Mouse (Mus musculus): ENCODE measurements around the gene 1700012B09Rik. TPM values are rescaled to one million over a fixed set of nuclear protein-coding genes. Genes with fewer than 3 reads are reported as not detected.

The 1700012B09Rik gene
- polyA plus RNA-seq, 1 experiment, result not detected

- 93% methylated on average over 2 of the region's 2 CpGs for WGBS
- TF ChIP-seq POLR2A (IDR thresholded peaks at IDR 0.05; ENCODE audit: insufficient read depth, low read depth, low read length), result no peak
- no peak for TF ChIP-seq CTCF (IDR thresholded peaks at IDR 0.05; ENCODE audit: insufficient read depth, low read depth, low read length)
- no peaks in the 10 kb centered on the region; the same call in 1 of the 2 replicates for H3K4me1 ChIP-seq (ENCODE audit: control insufficient read depth, insufficient read depth, low read length)
These were observed 1.2 kb upstream of the 1700012B09Rik start for GRCm38 (mm10) chr9:14772074-14772473.

GRCm38 (mm10) chr9:14769811-14770210 lies 1.0 kb downstream of the 1700012B09Rik start:
- no peak overlapping the region for H3K27ac ChIP-seq (ENCODE audit: insufficient read depth, low read depth, low read length)
- whole genome bisulfite sequencing, result 67% methylated on average over 6 of the region's 6 CpGs
- no peaks in the 10 kb centered on the region; the same call in 1 of the 2 replicates for H3K4me1 ChIP-seq (ENCODE audit: control insufficient read depth, insufficient read depth, low read length)
- TF ChIP-seq CTCF (IDR thresholded peaks at IDR 0.05; ENCODE audit: insufficient read depth, low read depth, low read length), result no peak
- no peak for TF ChIP-seq POLR2A (IDR thresholded peaks at IDR 0.05; ENCODE audit: insufficient read depth, low read depth, low read length)
- no peak overlapping the region for H3K4me3 ChIP-seq (ENCODE audit: insufficient read depth, low read depth, low read length)

More at GRCm38 (mm10) chr9:14772074-14772473, 1.2 kb upstream of the 1700012B09Rik start:
- Histone ChIP-seq H3K27ac (ENCODE audit: insufficient read depth, low read depth, low read length) (no peak overlapping the region), H3K4me3 (ENCODE audit: insufficient read depth, low read depth, low read length) (no peak overlapping the region)

GRCm38 (mm10) chr9:14764765-14765164 lies 6.1 kb downstream of the 1700012B09Rik start:
- TF ChIP-seq POLR2A (IDR thresholded peaks at IDR 0.05; ENCODE audit: insufficient read depth, low read depth, low read length) (no peak), CTCF (IDR thresholded peaks at IDR 0.05; ENCODE audit: insufficient read depth, low read depth, low read length) (no peak)
- Histone ChIP-seq H3K27ac (ENCODE audit: insufficient read depth, low read depth, low read length) (no peak overlapping the region), H3K4me1 (ENCODE audit: control insufficient read depth, insufficient read depth, low read length) (no peaks in the 10 kb centered on the region), H3K4me3 (ENCODE audit: insufficient read depth, low read depth, low read length) (no peak overlapping the region)
- WGBS, result 17% methylated on average over 7 of the region's 7 CpGs

GRCm38 (mm10) chr9:14759261-14759660 lies 11.6 kb downstream of the 1700012B09Rik start:
- TF ChIP-seq POLR2A (IDR thresholded peaks at IDR 0.05; ENCODE audit: insufficient read depth, low read depth, low read length) (no peak), CTCF (IDR thresholded peaks at IDR 0.05; ENCODE audit: insufficient read depth, low read depth, low read length) (no peak)

GRCm38 (mm10) chr9:14758590-14758989 lies 12.2 kb downstream of the 1700012B09Rik start:
- Histone ChIP-seq H3K4me3 (ENCODE audit: insufficient read depth, low read depth, low read length) (no peak overlapping the region), H3K27ac (ENCODE audit: insufficient read depth, low read depth, low read length) (no peak overlapping the region), H3K4me1 (ENCODE audit: control insufficient read depth, insufficient read depth, low read length) (no peaks in the 10 kb centered on the region)
- 69% methylated on average over 7 of the region's 7 CpGs for WGBS
- no peak for TF ChIP-seq POLR2A (IDR thresholded peaks at IDR 0.05; ENCODE audit: insufficient read depth, low read depth, low read length)
- no peak for TF ChIP-seq CTCF (IDR thresholded peaks at IDR 0.05; ENCODE audit: insufficient read depth, low read depth, low read length)

More at GRCm38 (mm10) chr9:14759261-14759660, 11.6 kb downstream of the 1700012B09Rik start:
- Histone ChIP-seq H3K27ac (ENCODE audit: insufficient read depth, low read depth, low read length) (no peak overlapping the region), H3K4me1 (ENCODE audit: control insufficient read depth, insufficient read depth, low read length) (no peaks in the 10 kb centered on the region), H3K4me3 (ENCODE audit: insufficient read depth, low read depth, low read length) (no peak overlapping the region)

- TF ChIP-seq POLR2A (IDR thresholded peaks at IDR 0.05; ENCODE audit: insufficient read depth, low read depth, low read length) (no peak), CTCF (IDR thresholded peaks at IDR 0.05; ENCODE audit: insufficient read depth, low read depth, low read length) (no peak)
- WGBS, result 92% methylated on average over 3 of the region's 3 CpGs
- Histone ChIP-seq H3K27ac (ENCODE audit: insufficient read depth, low read depth, low read length) (no peak overlapping the region), H3K4me1 (ENCODE audit: control insufficient read depth, insufficient read depth, low read length) (peaks cover 14% of the 10 kb centered on the region), H3K4me3 (ENCODE audit: insufficient read depth, low read depth, low read length) (no peak overlapping the region)
These were observed 16.4 kb downstream of the 1700012B09Rik start for GRCm38 (mm10) chr9:14754469-14754868.

- Histone ChIP-seq H3K27ac (ENCODE audit: insufficient read depth, low read depth, low read length) (no peak overlapping the region), H3K4me3 (ENCODE audit: insufficient read depth, low read depth, low read length) (no peak overlapping the region), H3K4me1 (ENCODE audit: control insufficient read depth, insufficient read depth, low read length) (peaks cover 14% of the 10 kb centered on the region)
- TF ChIP-seq POLR2A (IDR thresholded peaks at IDR 0.05; ENCODE audit: insufficient read depth, low read depth, low read length) (no peak), CTCF (IDR thresholded peaks at IDR 0.05; ENCODE audit: insufficient read depth, low read depth, low read length) (no peak)
These were observed 16.9 kb downstream of the 1700012B09Rik start for GRCm38 (mm10) chr9:14753947-14754346.

GRCm38 (mm10) chr9:14752001-14752522 lies 18.8 kb downstream of the 1700012B09Rik start, which contains the start of gene Fut4:
Gene Fut4, minus strand, starts transcription at chr9:14752393.
- 4% methylated on average over 28 of the region's 28 CpGs for WGBS
- Histone ChIP-seq H3K27ac (ENCODE audit: insufficient read depth, low read depth, low read length) (no peak within 1 kb of the TSS), H3K4me1 (ENCODE audit: control insufficient read depth, insufficient read depth, low read length) (peaks cover 14% of the 10 kb centered on the region), H3K4me3 (ENCODE audit: insufficient read depth, low read depth, low read length) (peak within 1 kb of the TSS; percentile 40)
- TF ChIP-seq CTCF (IDR thresholded peaks at IDR 0.05; ENCODE audit: insufficient read depth, low read depth, low read length) (no peak), POLR2A (IDR thresholded peaks at IDR 0.05; ENCODE audit: insufficient read depth, low read depth, low read length) (no peak)

GRCm38 (mm10) chr9:14751503-14752000 lies 19.3 kb downstream of the 1700012B09Rik start:
- WGBS, result 1% methylated on average over 50 of the region's 50 CpGs
- Histone ChIP-seq H3K4me1 (ENCODE audit: control insufficient read depth, insufficient read depth, low read length) (peaks cover 14% of the 10 kb centered on the region), H3K27ac (ENCODE audit: insufficient read depth, low read depth, low read length) (no peak overlapping the region), H3K4me3 (ENCODE audit: insufficient read depth, low read depth, low read length) (peak overlapping the region; percentile 40)
- TF ChIP-seq POLR2A (IDR thresholded peaks at IDR 0.05; ENCODE audit: insufficient read depth, low read depth, low read length), result no peak
- no peak for TF ChIP-seq CTCF (IDR thresholded peaks at IDR 0.05; ENCODE audit: insufficient read depth, low read depth, low read length)
